8 mouse cellular contexts compared by ENCODE assay signal in the genomic region with DNA sequence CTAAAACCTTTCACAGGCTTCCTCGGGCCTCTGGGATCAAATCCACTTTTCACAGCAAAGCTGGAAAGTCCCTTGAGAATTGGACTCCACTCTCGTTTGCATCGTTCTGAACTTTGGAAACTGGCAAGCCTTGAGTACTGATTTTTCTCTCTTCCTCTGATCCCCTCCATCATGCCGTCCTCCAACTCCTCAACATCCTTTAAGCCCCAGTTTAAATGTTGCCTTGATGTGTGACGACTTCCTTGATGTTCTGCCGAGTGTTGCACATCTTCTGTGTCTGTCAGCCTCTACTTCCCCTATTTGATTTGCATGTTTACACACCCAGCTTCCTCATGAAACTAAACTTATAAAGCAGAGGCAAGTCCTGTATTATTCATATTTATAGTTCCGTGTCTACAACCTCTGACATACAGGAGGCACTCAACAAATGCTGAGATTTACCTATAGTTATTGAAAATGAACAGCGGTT. TPM values are rescaled to one million over a fixed set of nuclear protein-coding genes. Genes with fewer than 3 reads are reported as not detected.
DNase-seq lines count a peak whose midpoint lies in the region; ATAC-seq lines count a peak whose summit lies in the region.

No protein-coding gene starts in this region.

- peaks cover 2% of the 10 kb centered on the region for H3K4me1 ChIP-seq in embryonic facial prominence, embryonic 11.5 days (ENCODE audit: control insufficient read depth, insufficient read depth, low read length)
- H3K4me1 ChIP-seq in hindbrain, embryonic 13.5 days (replicated peaks), result peaks cover 30% of the 10 kb centered on the region

- H3K36me3 ChIP-seq in embryonic facial prominence, embryonic 11.5 days (replicated peaks; ENCODE audit: control insufficient read depth, insufficient read depth, low read depth, low read length), result no peaks in the 10 kb centered on the region
- H3K36me3 ChIP-seq in hindbrain, embryonic 13.5 days, result no peaks in the 10 kb centered on the region
- no peaks in the 10 kb centered on the region for H3K36me3 ChIP-seq in macrophage (ENCODE audit: inconsistent target)

- no peak for ATAC-seq in embryonic facial prominence, embryonic 11.5 days (replicated peaks; ENCODE audit: insufficient number of reproducible peaks, low FRiP score, low TSS enrichment, low read depth)
- ATAC-seq in hindbrain, embryonic 13.5 days (ENCODE audit: low FRiP score), result no peak
- ATAC-seq in erythroblast, adult 5-6 weeks (replicated peaks; ENCODE audit: low FRiP score, poor library complexity, severe bottlenecking), result no peak

- peak overlapping the region; percentile 39 for H3K4me3 ChIP-seq in embryonic facial prominence, embryonic 11.5 days (ENCODE audit: low read depth, low read length)
- H3K4me3 ChIP-seq in hindbrain, embryonic 13.5 days, result peak overlapping the region; percentile 68
- peak overlapping the region; percentile 42 for H3K4me3 ChIP-seq in macrophage (ENCODE audit: inconsistent target)

- H3K27me3 ChIP-seq in embryonic facial prominence, embryonic 11.5 days (ENCODE audit: control insufficient read depth, insufficient read depth, low read length), result peaks cover 24% of the 10 kb centered on the region
- H3K27me3 ChIP-seq in hindbrain, embryonic 13.5 days, result peaks cover 3% of the 10 kb centered on the region; the same call in 1 of the 2 replicates

- DNase-seq in kidney, adult 9 months, result peak; percentile 11
- no peak for DNase-seq in kidney, postnatal 25 days
- peak; percentile 15 for DNase-seq in embryonic facial prominence, embryonic 11.5 days (ENCODE audit: low spot score)
- peak; percentile 76 to 83 for DNase-seq in spleen, postnatal 36 days (ENCODE audit: low spot score in 2 of 2)
- no peak for DNase-seq in layer of hippocampus, adult 9-11 months

- no peaks in the 10 kb centered on the region for H3K79me2 ChIP-seq in macrophage (ENCODE audit: inconsistent target)

- H3K27ac ChIP-seq in embryonic facial prominence, embryonic 11.5 days (replicated peaks; ENCODE audit: low read depth, low read length), result no peak overlapping the region
- no peak overlapping the region for H3K27ac ChIP-seq in hindbrain, embryonic 13.5 days
- peak overlapping the region; percentile 83 for H3K27ac ChIP-seq in macrophage

- H3K9me3 ChIP-seq in embryonic facial prominence, embryonic 11.5 days (replicated peaks; ENCODE audit: control insufficient read depth, low read length), result no peaks in the 10 kb centered on the region
- H3K9me3 ChIP-seq in hindbrain, embryonic 13.5 days, result no peaks in the 10 kb centered on the region

- peak overlapping the region; percentile 34; the same call in 1 of the 2 replicates for H3K9ac ChIP-seq in embryonic facial prominence, embryonic 11.5 days (replicated peaks; ENCODE audit: low read length)
- H3K9ac ChIP-seq in hindbrain, embryonic 13.5 days, result peak overlapping the region; percentile 95

- 35% methylated on average over 8 of the region's 8 CpGs for WGBS in embryonic facial prominence, embryonic 11.5 days
- WGBS in hindbrain, embryonic 13.5 days, result 37% methylated on average over 8 of the region's 8 CpGs
- 11% methylated on average over 8 of the region's 8 CpGs for WGBS in macrophage (ENCODE audit: missing documents)

- H3K4me2 ChIP-seq in embryonic facial prominence, embryonic 11.5 days (ENCODE audit: low read depth, low read length), result peak overlapping the region; percentile 38
- H3K4me2 ChIP-seq in hindbrain, embryonic 13.5 days, result peak overlapping the region; percentile 61

RNA-seq across cellular contexts. Expression of gene Smpd3, which starts 1.0 kb away (rescaled TPM):
- 2.0 and 2.9 TPM in 2 replicates for polyA plus RNA-seq in embryonic facial prominence, embryonic 11.5 days (2014; fragmentation: Nextera tagmentation; extraction: Ambion mirVana)
- 47.7 and 49.2 TPM in 2 replicates for polyA plus RNA-seq in hindbrain, embryonic 13.5 days (2015; fragmentation: Nextera tagmentation; extraction: Ambion mirVana)
- 1 to 10 TPM in 4 of 26 experiments, under 1 TPM in 15, not detected in 7; 0.10 to 1.4 (median 0.40) TPM for total RNA-seq in macrophage (2018; cell fraction: chromatin; rRNA removed)
- 1 to 10 TPM in 4 of 26 experiments, under 1 TPM in 22; 0.15 to 1.2 (median 0.47) TPM for total RNA-seq in macrophage (2018; cell fraction: cytosol; rRNA removed)
- 1 to 10 TPM in 5 of 26 experiments, under 1 TPM in 18, not detected in 3; 0.12 to 1.4 (median 0.41) TPM for total RNA-seq in macrophage (2018; cell fraction: nucleus; rRNA removed)
- polyA plus RNA-seq in macrophage (2018), result 0.68 to 1.6 TPM (median 1.0 TPM) in 3 replicates
- total RNA-seq in erythroblast, adult 5-6 weeks (2015; ENCODE audit: low replicate concordance), result not detected in 2 replicates
- total RNA-seq in erythroblast, adult 5-6 weeks (2017; ENCODE audit: low replicate concordance), result 0.42 TPM in 1 of 2 replicates, not detected in the other

Comparison
In these comparisons a context has a peak if more than half of its experiments do, and no peak if none do; other contexts are left out.
1. DNase-seq: peak in kidney, adult 9 months (single experiment), embryonic facial prominence, embryonic 11.5 days (single experiment) and spleen, postnatal 36 days (2 of 2); none in kidney, postnatal 25 days (0 of 2) and layer of hippocampus, adult 9-11 months (single experiment).
2. RNA of gene Smpd3, which starts 1.0 kb away (polyA plus RNA-seq): 47.7 to 49.2 TPM in hindbrain, embryonic 13.5 days; 2.0 to 2.9 TPM in embryonic facial prominence, embryonic 11.5 days and 0.68 to 1.6 TPM in macrophage; every median in the first group is over 10 times any median in the second.
3. Peak in every context shown above with its lines, with median percentiles within 50 percentile points of each other: H3K4me3 ChIP-seq.